Mouse (Mus musculus): ENCODE data around the gene Cntn4. TPM values are rescaled to one million over a fixed set of nuclear protein-coding genes. Genes with fewer than 3 reads are reported as not detected.

Cntn4 gene
- polyA plus RNA-seq, 1 experiment from 2014 or later: 1.5 TPM

DNA sequence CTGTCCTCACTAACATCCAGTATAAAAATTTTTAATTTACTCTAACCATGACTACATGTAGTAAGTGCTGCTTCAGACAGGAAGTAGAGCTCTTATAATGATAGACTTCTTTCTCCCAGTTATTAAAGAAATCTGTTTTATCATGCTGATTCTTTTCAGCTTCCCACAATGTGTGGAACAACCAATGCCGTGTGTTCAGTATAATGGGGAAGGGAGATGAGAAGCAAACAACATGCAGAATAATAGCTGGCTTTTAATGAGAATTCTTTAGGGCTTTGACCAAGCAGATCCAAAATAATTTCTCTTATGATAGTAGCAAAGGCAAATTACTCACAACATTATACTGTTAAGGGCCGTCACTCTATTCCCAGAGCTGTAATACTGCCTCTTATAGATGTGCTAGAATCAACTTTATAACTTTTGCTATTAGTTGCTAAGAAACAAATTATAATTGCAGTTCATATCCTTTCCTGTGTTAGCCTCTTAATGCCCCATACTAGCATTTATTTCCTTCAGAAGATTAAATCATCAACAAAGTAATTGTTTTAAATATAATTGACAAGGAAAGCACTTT lies 710.5 kb downstream of the Cntn4 start:
- H3K9ac ChIP-seq (replicated peaks): no peak overlapping the region
- H3K4me2 ChIP-seq: no peak overlapping the region
- 61% methylated on average over 2 of the region's 2 CpGs for WGBS
- ATAC-seq (ENCODE audit: insufficient number of reproducible peaks, insufficient read depth, low FRiP score, low TSS enrichment, low read depth): no peak
- H3K4me1 ChIP-seq (replicated peaks): no peaks in the 10 kb centered on the region
- no peaks in the 10 kb centered on the region for H3K9me3 ChIP-seq
- H3K27ac ChIP-seq: no peak overlapping the region
- H3K27me3 ChIP-seq: no peaks in the 10 kb centered on the region
- H3K4me3 ChIP-seq (replicated peaks): no peak overlapping the region
- H3K36me3 ChIP-seq: no peaks in the 10 kb centered on the region

DNA sequence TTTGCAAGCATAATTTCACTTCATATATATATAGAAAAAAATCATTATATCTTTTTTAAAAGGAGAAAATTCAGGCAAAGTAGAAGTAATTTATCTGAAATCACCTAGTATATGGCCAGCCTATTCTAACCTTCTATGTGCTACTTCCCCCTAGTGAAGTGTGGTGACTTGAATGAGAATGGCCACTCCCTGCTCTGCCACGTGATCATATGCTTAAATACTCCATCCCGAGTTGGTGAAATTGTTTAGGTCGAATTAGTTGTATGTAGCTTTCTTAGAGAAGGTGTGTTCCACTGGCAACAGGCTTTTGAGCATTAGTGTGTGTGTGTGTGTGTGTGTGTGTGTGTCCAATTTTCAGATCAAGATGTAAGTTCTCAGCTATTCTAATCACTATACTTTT lies 730.6 kb downstream of the Cntn4 start:
- H3K27ac ChIP-seq: no peak overlapping the region
- WGBS: 81% methylated on average over 3 of the region's 3 CpGs
- no peaks in the 10 kb centered on the region for H3K4me1 ChIP-seq (replicated peaks)
- no peak overlapping the region for H3K9ac ChIP-seq (replicated peaks)
- H3K27me3 ChIP-seq: no peaks in the 10 kb centered on the region
- no peak overlapping the region for H3K4me3 ChIP-seq (replicated peaks)
- no peaks in the 10 kb centered on the region for H3K9me3 ChIP-seq
- no peaks in the 10 kb centered on the region for H3K36me3 ChIP-seq
- ATAC-seq (ENCODE audit: insufficient number of reproducible peaks, insufficient read depth, low FRiP score, low TSS enrichment, low read depth): no peak
- H3K4me2 ChIP-seq: no peak overlapping the region

DNA sequence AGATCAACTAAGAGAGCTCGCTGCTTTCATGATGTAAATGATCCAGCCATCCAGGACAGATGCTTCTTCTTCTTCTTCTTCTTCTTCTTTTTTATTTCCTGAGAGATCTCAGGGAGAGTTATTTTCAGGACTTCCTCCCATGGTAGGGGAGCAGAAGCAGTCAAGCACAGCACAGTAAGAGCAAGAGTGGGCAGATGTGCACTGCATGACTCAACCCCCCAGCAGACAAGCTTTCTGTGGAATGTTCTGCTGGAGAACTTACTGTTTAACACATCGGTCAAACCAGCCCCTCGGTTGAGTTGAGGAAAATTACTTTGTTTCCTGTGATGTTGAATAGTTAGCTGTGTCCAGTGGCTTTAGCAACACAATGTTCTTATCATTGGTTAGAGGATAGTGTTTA lies 731.2 kb downstream of the Cntn4 start:
- no peak for ATAC-seq (ENCODE audit: insufficient number of reproducible peaks, insufficient read depth, low FRiP score, low TSS enrichment, low read depth)
- H3K4me3 ChIP-seq (replicated peaks): no peak overlapping the region
- H3K27ac ChIP-seq: no peak overlapping the region
- no peaks in the 10 kb centered on the region for H3K36me3 ChIP-seq
- no peak overlapping the region for H3K9ac ChIP-seq (replicated peaks)
- WGBS: 80% methylated on average over 3 of the region's 3 CpGs
- no peaks in the 10 kb centered on the region for H3K4me1 ChIP-seq (replicated peaks)
- no peaks in the 10 kb centered on the region for H3K27me3 ChIP-seq
- no peaks in the 10 kb centered on the region for H3K9me3 ChIP-seq
- no peak overlapping the region for H3K4me2 ChIP-seq

DNA sequence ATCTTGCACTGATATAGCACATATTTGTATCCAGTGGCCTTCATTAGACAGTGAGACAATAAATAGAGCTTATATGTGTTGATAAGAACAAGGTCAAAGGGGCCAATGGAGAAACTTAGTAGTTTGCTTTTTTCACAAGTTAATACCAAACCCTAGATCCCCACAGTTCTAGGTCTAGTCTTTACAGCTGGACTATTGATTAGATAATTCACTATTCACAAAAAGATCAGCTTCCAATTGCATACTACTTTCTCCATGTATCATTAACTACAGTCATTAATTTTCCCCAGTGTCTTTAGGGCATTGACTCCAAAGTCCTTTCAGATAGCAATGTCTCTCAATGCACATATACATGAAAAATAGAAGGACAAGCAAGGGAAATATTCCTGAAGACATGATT lies 745.5 kb downstream of the Cntn4 start:
- H3K9ac ChIP-seq (replicated peaks): no peak overlapping the region
- H3K9me3 ChIP-seq: no peaks in the 10 kb centered on the region
- no peak for ATAC-seq (ENCODE audit: insufficient number of reproducible peaks, insufficient read depth, low FRiP score, low TSS enrichment, low read depth)
- H3K27ac ChIP-seq: no peak overlapping the region
- no peaks in the 10 kb centered on the region for H3K27me3 ChIP-seq
- no peaks in the 10 kb centered on the region for H3K36me3 ChIP-seq
- no peaks in the 10 kb centered on the region for H3K4me1 ChIP-seq (replicated peaks)
- H3K4me2 ChIP-seq: no peak overlapping the region
- H3K4me3 ChIP-seq (replicated peaks): no peak overlapping the region

DNA sequence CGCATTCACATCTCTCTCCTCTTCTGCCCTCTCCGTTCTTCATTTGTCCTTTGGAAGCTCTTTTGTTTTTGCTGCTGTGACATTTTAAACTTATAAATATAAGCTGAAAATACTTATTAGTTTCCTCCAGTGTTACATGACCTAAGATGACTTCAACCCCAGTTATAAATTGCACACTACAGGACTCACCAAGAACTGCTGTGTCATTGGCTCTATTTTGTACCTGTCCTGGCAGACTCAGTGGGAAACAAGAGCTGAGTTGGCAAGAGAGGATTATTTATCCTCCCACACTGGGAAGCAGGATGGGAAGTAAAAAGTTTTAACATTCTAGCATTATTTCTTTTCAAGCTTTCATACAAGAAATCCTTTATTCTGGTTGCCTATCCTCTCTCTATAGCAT lies 746.0 kb downstream of the Cntn4 start:
- Histone ChIP-seq H3K27me3 (no peaks in the 10 kb centered on the region), H3K4me2 (no peak overlapping the region), H3K4me1 (replicated peaks) (no peaks in the 10 kb centered on the region), H3K9ac (replicated peaks) (no peak overlapping the region), H3K36me3 (no peaks in the 10 kb centered on the region), H3K27ac (no peak overlapping the region), H3K9me3 (no peaks in the 10 kb centered on the region), H3K4me3 (replicated peaks) (no peak overlapping the region)
- 78% methylated on average over 2 of the region's 2 CpGs for WGBS
- no peak for ATAC-seq (ENCODE audit: insufficient number of reproducible peaks, insufficient read depth, low FRiP score, low TSS enrichment, low read depth)

DNA sequence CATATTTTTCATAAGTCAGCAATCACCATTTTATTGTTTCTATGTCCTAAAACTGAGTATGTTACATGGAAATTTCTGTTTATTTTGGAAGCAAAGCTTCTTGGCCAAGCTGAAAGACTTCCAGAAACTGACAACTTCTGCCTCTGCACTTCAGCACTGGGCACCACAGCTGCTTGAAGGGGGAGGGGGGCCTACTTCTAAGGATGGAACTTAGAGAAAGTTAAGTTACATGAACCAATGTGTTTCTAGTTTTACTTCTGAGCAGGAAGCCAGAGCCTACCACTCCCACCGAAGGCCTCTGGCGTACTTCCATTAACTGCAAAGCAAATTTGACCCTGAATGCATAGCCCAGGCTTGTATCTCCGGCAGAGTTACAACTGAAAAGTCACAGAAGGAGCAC lies 749.2 kb downstream of the Cntn4 start:
- 63% methylated on average over 3 of the region's 3 CpGs for WGBS
- H3K27ac ChIP-seq: no peak overlapping the region
- no peak for ATAC-seq (ENCODE audit: insufficient number of reproducible peaks, insufficient read depth, low FRiP score, low TSS enrichment, low read depth)
- H3K27me3 ChIP-seq: no peaks in the 10 kb centered on the region
- no peaks in the 10 kb centered on the region for H3K36me3 ChIP-seq
- H3K4me3 ChIP-seq (replicated peaks): no peak overlapping the region
- H3K4me1 ChIP-seq (replicated peaks): no peaks in the 10 kb centered on the region
- no peaks in the 10 kb centered on the region for H3K9me3 ChIP-seq
- no peak overlapping the region for H3K4me2 ChIP-seq
- no peak overlapping the region for H3K9ac ChIP-seq (replicated peaks)

DNA sequence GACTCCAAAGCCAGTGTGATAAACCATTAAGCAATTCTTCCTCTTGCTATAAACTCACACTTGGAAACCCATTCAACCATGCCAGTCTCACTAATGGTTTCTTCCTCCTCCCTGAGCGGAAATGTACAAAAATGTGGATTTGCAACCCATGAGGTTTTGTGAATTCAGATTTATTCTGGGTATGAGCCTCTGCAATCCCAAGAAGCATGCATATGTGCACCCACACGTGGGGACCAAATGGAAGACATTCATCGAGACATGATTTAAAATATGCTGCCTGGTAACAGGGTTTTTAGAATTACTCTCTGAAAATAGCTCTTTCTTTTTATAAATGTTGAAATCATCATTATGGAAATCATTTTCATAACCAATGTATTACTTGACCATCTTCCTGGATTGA lies 754.0 kb downstream of the Cntn4 start:
- Histone ChIP-seq H3K27ac (no peak overlapping the region), H3K36me3 (no peaks in the 10 kb centered on the region), H3K9ac (replicated peaks) (no peak overlapping the region), H3K9me3 (no peaks in the 10 kb centered on the region), H3K4me3 (replicated peaks) (no peak overlapping the region), H3K27me3 (no peaks in the 10 kb centered on the region), H3K4me2 (no peak overlapping the region), H3K4me1 (replicated peaks) (no peaks in the 10 kb centered on the region)
- 87% methylated on average over 3 of the region's 3 CpGs for WGBS
- no peak for ATAC-seq (ENCODE audit: insufficient number of reproducible peaks, insufficient read depth, low FRiP score, low TSS enrichment, low read depth)

DNA sequence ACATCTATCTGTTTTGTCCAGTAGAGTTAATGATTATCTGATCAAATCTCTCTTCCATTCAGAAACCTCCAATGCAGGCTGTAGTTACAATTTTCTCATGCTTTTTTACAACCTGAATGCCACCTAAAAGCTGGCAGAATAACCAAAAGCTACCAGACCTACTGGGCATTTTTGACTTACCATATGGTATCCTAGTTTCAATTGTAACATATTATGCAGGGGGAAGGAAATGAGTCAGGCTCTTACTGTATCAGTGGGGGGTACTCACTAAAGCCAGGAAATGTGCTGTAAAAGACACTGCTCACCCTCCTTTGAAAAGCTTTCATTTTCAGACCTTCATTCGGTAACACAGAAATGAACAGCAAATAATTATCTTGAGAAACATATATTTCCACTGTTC lies 763.3 kb downstream of the Cntn4 start:
- no peak for ATAC-seq (ENCODE audit: insufficient number of reproducible peaks, insufficient read depth, low FRiP score, low TSS enrichment, low read depth)
- Histone ChIP-seq H3K4me1 (replicated peaks) (no peaks in the 10 kb centered on the region; the same call in 1 of the 2 replicates), H3K4me3 (replicated peaks) (no peak overlapping the region), H3K27me3 (no peaks in the 10 kb centered on the region), H3K4me2 (no peak overlapping the region), H3K36me3 (no peaks in the 10 kb centered on the region), H3K9ac (replicated peaks) (no peak overlapping the region), H3K27ac (no peak overlapping the region), H3K9me3 (no peaks in the 10 kb centered on the region)
- 30% methylated on average over 1 of the region's 1 CpGs for WGBS

DNA sequence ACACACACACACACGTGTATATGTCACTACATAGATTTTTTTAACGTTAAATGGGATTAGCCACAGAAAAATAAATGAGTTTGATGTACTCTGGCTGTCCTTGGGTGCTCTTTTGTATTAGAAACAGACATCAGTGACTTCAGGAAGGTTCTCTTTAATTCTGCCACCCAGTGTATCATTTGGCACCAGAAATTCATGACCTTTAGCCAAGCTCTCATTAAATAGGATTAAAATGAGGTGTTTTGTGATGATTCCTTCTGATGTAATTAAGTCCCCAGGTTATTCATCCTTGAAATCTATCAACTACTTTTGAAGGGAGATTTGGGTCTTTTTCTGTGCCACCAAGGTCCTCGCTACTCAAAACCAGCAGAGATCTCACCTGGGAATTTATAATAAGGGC lies 763.8 kb downstream of the Cntn4 start:
- H3K9ac ChIP-seq (replicated peaks): no peak overlapping the region
- no peaks in the 10 kb centered on the region for H3K27me3 ChIP-seq
- WGBS: 25% methylated on average over 3 of the region's 3 CpGs
- H3K36me3 ChIP-seq: no peaks in the 10 kb centered on the region
- ATAC-seq (ENCODE audit: insufficient number of reproducible peaks, insufficient read depth, low FRiP score, low TSS enrichment, low read depth): no peak
- H3K4me2 ChIP-seq: no peak overlapping the region
- no peak overlapping the region for H3K4me3 ChIP-seq (replicated peaks)
- H3K27ac ChIP-seq: no peak overlapping the region
- H3K9me3 ChIP-seq: no peaks in the 10 kb centered on the region
- no peaks in the 10 kb centered on the region; the same call in 1 of the 2 replicates for H3K4me1 ChIP-seq (replicated peaks)

DNA sequence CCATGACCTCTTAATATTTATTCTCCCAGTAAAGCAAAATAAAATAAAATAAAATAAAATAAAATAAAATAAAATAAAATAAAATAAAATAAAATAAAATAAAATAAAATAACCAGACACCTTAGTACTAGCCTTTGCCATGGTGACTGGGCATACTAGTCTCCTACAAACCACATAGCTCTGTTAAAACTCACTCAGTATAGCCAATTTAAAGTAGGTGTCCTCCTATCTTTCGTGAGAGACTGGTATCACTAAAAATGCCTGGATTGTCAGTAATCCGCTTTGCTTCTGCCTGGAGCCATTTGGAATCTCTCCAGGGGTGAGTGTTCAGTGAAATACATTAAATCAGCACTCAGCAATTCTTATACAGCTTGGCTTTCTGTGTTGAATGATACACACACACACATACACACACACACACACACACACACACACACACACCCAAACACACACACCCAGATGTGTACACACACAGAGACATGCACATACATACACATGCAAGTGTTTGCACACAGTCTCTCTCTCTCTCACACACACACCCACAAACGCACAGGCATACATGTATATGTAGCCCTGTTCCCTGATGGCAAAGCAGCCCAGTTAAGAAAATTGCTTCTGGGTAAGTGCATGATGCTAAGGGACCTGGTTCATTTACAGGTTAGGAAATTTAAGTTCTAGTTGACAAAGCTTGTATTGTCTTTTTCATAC lies 776.8 kb downstream of the Cntn4 start:
- no peaks in the 10 kb centered on the region for H3K27me3 ChIP-seq
- H3K36me3 ChIP-seq: no peaks in the 10 kb centered on the region
- no peak overlapping the region for H3K4me2 ChIP-seq
- H3K9ac ChIP-seq (replicated peaks): no peak overlapping the region
- H3K4me1 ChIP-seq (replicated peaks): no peaks in the 10 kb centered on the region
- no peak overlapping the region for H3K4me3 ChIP-seq (replicated peaks)
- no peak overlapping the region for H3K27ac ChIP-seq
- no peak for ATAC-seq (ENCODE audit: insufficient number of reproducible peaks, insufficient read depth, low FRiP score, low TSS enrichment, low read depth)
- no peaks in the 10 kb centered on the region for H3K9me3 ChIP-seq
- 84% methylated on average over 3 of the region's 3 CpGs for WGBS

DNA sequence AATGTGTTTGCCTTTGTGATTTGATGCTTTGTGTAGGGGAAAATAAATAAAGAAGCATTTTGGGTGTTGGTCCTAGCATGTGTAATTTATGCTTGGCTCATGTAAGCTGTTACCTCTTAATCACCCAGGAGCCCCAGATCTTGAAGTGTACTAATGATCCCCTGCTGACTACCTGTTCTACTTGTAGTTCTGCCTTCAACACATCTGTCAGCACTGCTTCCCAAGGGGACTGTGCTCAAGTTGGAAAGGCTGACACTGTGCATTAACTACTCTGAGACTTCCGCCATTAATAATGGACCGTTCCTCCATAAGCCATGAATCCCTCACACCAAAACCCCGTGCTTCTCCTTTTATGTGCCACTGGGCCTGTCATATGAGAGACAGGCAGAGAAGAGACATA lies 778.2 kb downstream of the Cntn4 start:
- ATAC-seq (ENCODE audit: insufficient number of reproducible peaks, insufficient read depth, low FRiP score, low TSS enrichment, low read depth): no peak
- Histone ChIP-seq H3K27me3 (no peaks in the 10 kb centered on the region), H3K9ac (replicated peaks) (no peak overlapping the region), H3K9me3 (no peaks in the 10 kb centered on the region), H3K27ac (no peak overlapping the region), H3K4me2 (no peak overlapping the region), H3K4me3 (replicated peaks) (no peak overlapping the region), H3K36me3 (no peaks in the 10 kb centered on the region), H3K4me1 (replicated peaks) (no peaks in the 10 kb centered on the region)
- 56% methylated on average over 3 of the region's 3 CpGs for WGBS

DNA sequence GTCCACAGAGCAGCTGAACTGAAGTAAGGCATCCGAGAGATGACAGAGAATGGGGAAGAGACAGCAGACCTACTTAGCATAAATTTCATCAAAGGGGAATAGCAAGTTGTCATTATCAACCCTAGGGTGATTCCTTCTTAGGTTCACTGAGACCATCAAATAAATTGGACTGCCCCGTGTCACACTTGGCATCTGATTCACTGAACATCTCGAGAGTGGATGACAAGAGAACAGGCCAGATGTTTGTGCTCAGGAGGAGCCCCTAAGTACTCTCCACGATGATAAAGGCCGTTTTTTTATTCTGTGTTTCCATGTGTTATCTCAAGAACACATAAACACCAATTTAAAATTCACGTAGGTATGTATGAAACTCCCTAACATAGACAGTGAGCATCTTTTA lies 780.7 kb downstream of the Cntn4 start:
- H3K4me3 ChIP-seq (replicated peaks): no peak overlapping the region
- H3K27me3 ChIP-seq: no peaks in the 10 kb centered on the region
- no peaks in the 10 kb centered on the region for H3K4me1 ChIP-seq (replicated peaks)
- WGBS: 83% methylated on average over 6 of the region's 6 CpGs
- H3K36me3 ChIP-seq: no peaks in the 10 kb centered on the region
- H3K27ac ChIP-seq: no peak overlapping the region
- no peak overlapping the region for H3K9ac ChIP-seq (replicated peaks)
- no peaks in the 10 kb centered on the region for H3K9me3 ChIP-seq
- ATAC-seq (ENCODE audit: insufficient number of reproducible peaks, insufficient read depth, low FRiP score, low TSS enrichment, low read depth): no peak
- no peak overlapping the region for H3K4me2 ChIP-seq

Measured in limb, embryonic 12.5 days (tissue).